Mouse (Mus musculus) CD4-positive naive resting alpha-beta T cell, adult 57 days (primary cell): ENCODE data around the gene Gm15262. TPM values are rescaled to one million over a fixed set of nuclear protein-coding genes. Genes with fewer than 3 reads are reported as not detected.

Experiments used
- total RNA-seq: library from RNA; stranded (reverse); gene quantifications from one replicate; pipeline ENCODE4 v1.2.4, GENCODE M21; 2023

The Gm15262 gene
- not detected for total RNA-seq

GRCm38 (mm10) chrX:161287156-161287555 lies at the start of gene Gm15262:
Gene Gm15262, plus strand, starts transcription at chrX:161287456.

Other genes with a start within 250 kb of the Gm15262 start
- gene Scml2, start 170.3 kb upstream of the Gm15262 start, total RNA-seq, result 0.56 TPM